Mouse (Mus musculus): Measurements from ENCODE around the gene Greb1. TPM values are rescaled to one million over a fixed set of nuclear protein-coding genes. Genes with fewer than 3 reads are reported as not detected.

The Greb1 gene
- polyA plus RNA-seq, 1 experiment from 2014 or later: 6.4 TPM

GRCm38 (mm10) chr12:16672246-16672645 is 128.4 kb downstream of the Greb1 start:
- Histone ChIP-seq H3K4me3 (replicated peaks) (no peak overlapping the region), H3K27ac (no peak overlapping the region), H3K4me1 (replicated peaks) (peaks cover 4% of the 10 kb centered on the region; the same call in 1 of the 2 replicates), H3K27me3 (no peaks in the 10 kb centered on the region), H3K9ac (replicated peaks) (no peak overlapping the region), H3K4me2 (no peak overlapping the region), H3K36me3 (peaks cover 9% of the 10 kb centered on the region; the same call in 1 of the 2 replicates), H3K9me3 (no peaks in the 10 kb centered on the region)
- ATAC-seq (ENCODE audit: insufficient number of reproducible peaks, insufficient read depth, low FRiP score, low TSS enrichment, low read depth): no peak
- 93% methylated on average over 10 of the region's 10 CpGs for WGBS

GRCm38 (mm10) chr12:16669176-16669575 is 131.5 kb downstream of the Greb1 start:
- no peak overlapping the region for H3K4me3 ChIP-seq (replicated peaks)
- peaks cover 8% of the 10 kb centered on the region; the same call in 1 of the 2 replicates for H3K36me3 ChIP-seq
- no peak overlapping the region for H3K27ac ChIP-seq
- no peak for ATAC-seq (ENCODE audit: insufficient number of reproducible peaks, insufficient read depth, low FRiP score, low TSS enrichment, low read depth)
- no peak overlapping the region for H3K9ac ChIP-seq (replicated peaks)
- H3K4me1 ChIP-seq (replicated peaks): peaks cover 9% of the 10 kb centered on the region; the same call in 1 of the 2 replicates
- H3K9me3 ChIP-seq: no peaks in the 10 kb centered on the region
- H3K27me3 ChIP-seq: no peaks in the 10 kb centered on the region
- H3K4me2 ChIP-seq: no peak overlapping the region
- 74% methylated on average over 3 of the region's 3 CpGs for whole genome bisulfite sequencing

- no peak overlapping the region for H3K4me2 ChIP-seq
- peaks cover 9% of the 10 kb centered on the region; the same call in 1 of the 2 replicates for H3K4me1 ChIP-seq (replicated peaks)
- no peak overlapping the region for H3K9ac ChIP-seq (replicated peaks)
- ATAC-seq (ENCODE audit: insufficient number of reproducible peaks, insufficient read depth, low FRiP score, low TSS enrichment, low read depth): no peak
- H3K4me3 ChIP-seq (replicated peaks): no peak overlapping the region
- 13% methylated on average over 1 of the region's 2 CpGs for WGBS
- no peaks in the 10 kb centered on the region for H3K36me3 ChIP-seq
- no peak overlapping the region for H3K27ac ChIP-seq
- no peaks in the 10 kb centered on the region for H3K9me3 ChIP-seq
- no peaks in the 10 kb centered on the region for H3K27me3 ChIP-seq
These were observed 135.7 kb downstream of the Greb1 start for GRCm38 (mm10) chr12:16665022-16665421.

- ATAC-seq (ENCODE audit: insufficient number of reproducible peaks, insufficient read depth, low FRiP score, low TSS enrichment, low read depth): no peak
- Histone ChIP-seq H3K9ac (replicated peaks) (no peak overlapping the region), H3K27ac (no peak overlapping the region), H3K4me2 (no peak overlapping the region), H3K27me3 (peaks cover 5% of the 10 kb centered on the region; the same call in 1 of the 2 replicates), H3K4me1 (replicated peaks) (peaks cover 5% of the 10 kb centered on the region; the same call in 1 of the 2 replicates), H3K4me3 (replicated peaks) (no peak overlapping the region), H3K36me3 (no peaks in the 10 kb centered on the region), H3K9me3 (no peaks in the 10 kb centered on the region)
- WGBS: 76% methylated on average over 6 of the region's 6 CpGs
These were observed 137.6 kb downstream of the Greb1 start for GRCm38 (mm10) chr12:16662955-16663585.

GRCm38 (mm10) chr12:16661936-16662335 is 138.8 kb downstream of the Greb1 start:
- H3K36me3 ChIP-seq: no peaks in the 10 kb centered on the region
- no peak overlapping the region for H3K4me3 ChIP-seq (replicated peaks)
- ATAC-seq (ENCODE audit: insufficient number of reproducible peaks, insufficient read depth, low FRiP score, low TSS enrichment, low read depth): no peak
- H3K4me2 ChIP-seq: no peak overlapping the region
- H3K27me3 ChIP-seq: peaks cover 5% of the 10 kb centered on the region; the same call in 1 of the 2 replicates
- no peaks in the 10 kb centered on the region for H3K9me3 ChIP-seq
- H3K4me1 ChIP-seq (replicated peaks): peaks cover 5% of the 10 kb centered on the region; the same call in 1 of the 2 replicates
- no peak overlapping the region for H3K9ac ChIP-seq (replicated peaks)
- WGBS: 79% methylated on average over 2 of the region's 2 CpGs
- H3K27ac ChIP-seq: no peak overlapping the region

- WGBS: 86% methylated on average over 10 of the region's 10 CpGs
- Histone ChIP-seq H3K4me1 (replicated peaks) (peaks cover 5% of the 10 kb centered on the region; the same call in 1 of the 2 replicates), H3K4me3 (replicated peaks) (no peak overlapping the region), H3K9me3 (no peaks in the 10 kb centered on the region), H3K27ac (no peak overlapping the region), H3K9ac (replicated peaks) (no peak overlapping the region), H3K36me3 (no peaks in the 10 kb centered on the region), H3K4me2 (no peak overlapping the region), H3K27me3 (peaks cover 8% of the 10 kb centered on the region; the same call in 1 of the 2 replicates)
- ATAC-seq (ENCODE audit: insufficient number of reproducible peaks, insufficient read depth, low FRiP score, low TSS enrichment, low read depth): no peak
These were observed 139.2 kb downstream of the Greb1 start for GRCm38 (mm10) chr12:16661459-16661858.

- Histone ChIP-seq H3K9me3 (no peaks in the 10 kb centered on the region), H3K4me1 (replicated peaks) (peaks cover 4% of the 10 kb centered on the region), H3K36me3 (no peaks in the 10 kb centered on the region), H3K4me2 (no peak overlapping the region), H3K27me3 (peaks cover 50% of the 10 kb centered on the region), H3K27ac (no peak overlapping the region), H3K4me3 (replicated peaks) (no peak overlapping the region), H3K9ac (replicated peaks) (no peak overlapping the region)
- 75% methylated on average over 5 of the region's 5 CpGs for WGBS
- ATAC-seq (ENCODE audit: insufficient number of reproducible peaks, insufficient read depth, low FRiP score, low TSS enrichment, low read depth): no peak
These were observed 143.5 kb downstream of the Greb1 start for GRCm38 (mm10) chr12:16656906-16657875.

- peaks cover 58% of the 10 kb centered on the region for H3K27me3 ChIP-seq
- no peak for ATAC-seq (ENCODE audit: insufficient number of reproducible peaks, insufficient read depth, low FRiP score, low TSS enrichment, low read depth)
- peaks cover 4% of the 10 kb centered on the region for H3K4me1 ChIP-seq (replicated peaks)
- no peaks in the 10 kb centered on the region for H3K9me3 ChIP-seq
- no peak overlapping the region for H3K4me2 ChIP-seq
- no peak overlapping the region for H3K4me3 ChIP-seq (replicated peaks)
- 79% methylated on average over 4 of the region's 4 CpGs for WGBS
- H3K27ac ChIP-seq: no peak overlapping the region
- H3K36me3 ChIP-seq: no peaks in the 10 kb centered on the region
- no peak overlapping the region for H3K9ac ChIP-seq (replicated peaks)
These were observed 145.1 kb downstream of the Greb1 start for GRCm38 (mm10) chr12:16655604-16656003.

GRCm38 (mm10) chr12:16653332-16654093 is 147.2 kb downstream of the Greb1 start, which contains the start of gene Ntsr2:
Gene Ntsr2 (plus strand): TSS chr12:16653382.
- no peaks in the 10 kb centered on the region for H3K36me3 ChIP-seq
- peak within 1 kb of the TSS; percentile 58 for H3K4me2 ChIP-seq
- no peak within 1 kb of the TSS for H3K27ac ChIP-seq
- no peaks in the 10 kb centered on the region for H3K9me3 ChIP-seq
- ATAC-seq (ENCODE audit: insufficient number of reproducible peaks, insufficient read depth, low FRiP score, low TSS enrichment, low read depth): peak; percentile 49; the same call in 1 of the 2 replicates
- no peak within 1 kb of the TSS for H3K9ac ChIP-seq (replicated peaks)
- peak within 1 kb of the TSS; percentile 30 for H3K4me3 ChIP-seq (replicated peaks)
- H3K4me1 ChIP-seq (replicated peaks): peaks cover 4% of the 10 kb centered on the region
- H3K27me3 ChIP-seq: peaks cover 56% of the 10 kb centered on the region
- WGBS: 5% methylated on average over 57 of the region's 58 CpGs

GRCm38 (mm10) chr12:16649819-16650218 is 150.9 kb downstream of the Greb1 start:
- WGBS: 81% methylated on average over 6 of the region's 6 CpGs
- H3K4me1 ChIP-seq (replicated peaks): peaks cover 4% of the 10 kb centered on the region
- H3K4me2 ChIP-seq: no peak overlapping the region
- no peaks in the 10 kb centered on the region for H3K9me3 ChIP-seq
- no peak overlapping the region for H3K9ac ChIP-seq (replicated peaks)
- no peak overlapping the region for H3K27ac ChIP-seq
- H3K4me3 ChIP-seq (replicated peaks): no peak overlapping the region
- H3K27me3 ChIP-seq: peaks cover 34% of the 10 kb centered on the region
- H3K36me3 ChIP-seq: no peaks in the 10 kb centered on the region
- ATAC-seq (ENCODE audit: insufficient number of reproducible peaks, insufficient read depth, low FRiP score, low TSS enrichment, low read depth): no peak

Measured in limb, embryonic 12.5 days (tissue).